Mouse (Mus musculus) megakaryocyte progenitor cell, adult 5-6 weeks (primary cell): ENCODE data around the gene Cemip2. TPM values are rescaled to one million over a fixed set of nuclear protein-coding genes. Genes with fewer than 3 reads are reported as not detected.

Experiments
- ATAC-seq: replicated peaks from 2 replicates; pipeline ENCODE4 v1.8.0; 2016; ENCODE audit warnings: mild to moderate bottlenecking, moderate TSS enrichment, inconsistent platforms; ENCODE audit not compliant: poor library complexity
- total RNA-seq, 2 experiments: library from RNA; stranded (forward) in 1 of 2; stranded (reverse) in 1 of 2; fragments of 157-497, 149-512 nt in 1 of 2; fragments of 200-1000 nt in 1 of 2; gene quantifications; 2 replicates each; pipeline versions ENCODE4 v1.2.3 to v1.2.4; 2015 to 2017

Cemip2 gene
- total RNA-seq, 2 experiments from 2014 or later, result 11.8 to 21.6 TPM

GRCm38 (mm10) chr19:21810135-21810534, 32.0 kb downstream of the Cemip2 start:
- ATAC-seq, result no peak

GRCm38 (mm10) chr19:21813560-21813959, 35.4 kb downstream of the Cemip2 start:
- ATAC-seq, result no peak

DNA sequence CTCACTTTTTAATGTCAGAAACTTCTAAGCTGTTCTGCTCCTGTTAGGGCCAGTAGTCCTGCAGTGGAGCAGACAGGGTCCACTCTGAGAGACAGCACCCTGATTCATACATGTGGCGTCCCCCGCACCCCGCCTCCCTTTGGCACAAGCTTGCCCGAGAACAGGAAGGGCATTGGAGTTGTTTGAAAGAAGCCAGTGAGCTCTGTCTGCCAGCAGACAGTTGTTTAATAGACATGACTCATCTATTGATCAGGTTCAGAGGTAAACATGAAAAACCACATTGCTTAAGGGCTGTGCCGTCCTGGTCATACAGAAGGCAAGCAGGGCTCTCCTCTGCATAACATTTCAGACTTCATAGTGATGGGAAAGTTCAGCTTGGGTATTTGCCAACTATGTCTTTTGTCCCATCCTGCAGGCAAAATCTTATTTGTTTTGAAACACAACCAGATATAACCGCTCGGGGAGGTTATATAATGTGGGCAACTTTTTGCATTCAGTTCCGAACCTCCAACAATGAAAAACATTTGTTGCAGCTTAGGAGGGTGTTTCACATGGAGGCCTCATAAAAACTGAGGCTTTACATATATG, 36.4 kb downstream of the Cemip2 start:
- ATAC-seq, result no peak

DNA sequence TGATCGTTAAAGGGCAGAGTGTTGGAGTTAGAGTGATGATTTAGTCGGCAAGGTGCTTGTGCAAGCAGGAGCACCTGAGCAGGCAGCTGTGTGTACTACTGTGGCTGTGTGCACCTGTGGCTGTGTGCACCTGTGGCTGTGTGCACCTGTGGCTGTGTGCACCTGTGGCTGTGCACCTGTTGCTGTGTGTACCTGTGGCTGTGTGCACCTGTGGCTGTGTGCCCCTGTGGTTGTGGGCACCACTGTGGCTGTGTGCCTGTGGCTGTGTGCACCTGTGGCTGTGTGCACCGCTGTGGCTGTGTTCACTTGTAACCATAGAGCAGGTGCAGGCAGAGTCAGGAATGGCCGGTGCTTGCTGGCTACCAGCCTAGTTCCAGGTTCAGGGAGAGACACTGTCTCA, 38.1 kb downstream of the Cemip2 start:
- ATAC-seq, result no peak

- ATAC-seq, result peak; percentile 83
Observed at GRCm38 (mm10) chr19:21818021-21818725, 40.0 kb downstream of the Cemip2 start.

- ATAC-seq, result no peak
Observed at GRCm38 (mm10) chr19:21819585-21819984, 41.4 kb downstream of the Cemip2 start.

GRCm38 (mm10) chr19:21820126-21820525, 42.0 kb downstream of the Cemip2 start:
- no peak for ATAC-seq

DNA sequence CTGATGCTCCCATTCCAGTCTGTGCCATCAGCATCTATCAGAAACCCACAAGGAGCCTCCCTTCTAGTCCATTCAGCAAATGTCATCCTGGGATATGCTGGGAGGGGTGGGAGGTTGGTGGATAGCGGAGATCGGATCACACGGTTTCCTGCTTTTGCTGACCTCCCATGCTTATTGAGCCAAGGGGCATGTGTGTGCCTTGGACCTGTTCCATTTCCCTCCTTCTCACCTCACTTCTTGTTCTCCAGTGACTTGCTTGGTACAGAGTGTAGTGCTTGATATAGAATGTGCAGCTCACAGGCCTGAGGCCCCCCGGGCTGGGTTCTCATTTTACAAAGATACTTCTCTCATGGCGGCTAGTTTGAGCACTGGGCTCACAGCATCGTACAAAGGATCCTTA, 43.7 kb downstream of the Cemip2 start:
- no peak for ATAC-seq

GRCm38 (mm10) chr19:21824146-21824545, 46.0 kb downstream of the Cemip2 start:
- ATAC-seq, result no peak

DNA sequence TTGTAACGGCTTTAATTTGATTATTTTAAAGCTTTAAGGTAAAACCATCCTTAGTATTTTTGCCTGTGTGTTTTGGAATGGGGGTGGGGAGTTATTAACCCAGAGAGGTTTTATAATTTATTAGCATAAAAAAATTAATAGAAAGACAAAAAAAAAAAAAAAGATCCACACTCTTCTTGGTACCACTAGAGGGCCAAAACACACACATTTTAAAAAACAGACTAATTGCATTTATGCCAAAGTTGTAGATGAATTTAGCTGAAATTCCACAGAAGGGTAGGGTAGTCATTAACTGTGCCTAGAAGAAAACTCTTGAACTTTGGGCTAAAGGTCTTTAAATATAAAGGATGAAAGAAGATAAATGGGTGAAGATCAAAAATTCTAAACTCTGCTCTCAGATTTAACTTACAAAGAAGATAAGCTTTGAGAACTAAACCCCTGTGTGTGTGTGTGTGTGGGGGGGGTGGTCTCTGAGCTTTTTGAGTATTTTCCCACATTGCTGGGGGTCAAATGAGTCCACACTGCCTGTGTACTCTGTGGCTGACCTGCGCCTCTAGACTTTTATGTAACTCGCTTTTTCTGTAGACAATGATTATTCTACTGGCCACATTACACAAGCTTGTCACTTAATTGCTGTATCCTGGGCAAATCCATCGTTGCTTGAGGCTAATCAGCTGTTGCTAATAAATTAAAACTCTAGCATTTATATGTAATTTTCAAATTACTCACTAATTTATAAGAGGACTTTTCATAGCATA, 47.2 kb downstream of the Cemip2 start:
- no peak for ATAC-seq

DNA sequence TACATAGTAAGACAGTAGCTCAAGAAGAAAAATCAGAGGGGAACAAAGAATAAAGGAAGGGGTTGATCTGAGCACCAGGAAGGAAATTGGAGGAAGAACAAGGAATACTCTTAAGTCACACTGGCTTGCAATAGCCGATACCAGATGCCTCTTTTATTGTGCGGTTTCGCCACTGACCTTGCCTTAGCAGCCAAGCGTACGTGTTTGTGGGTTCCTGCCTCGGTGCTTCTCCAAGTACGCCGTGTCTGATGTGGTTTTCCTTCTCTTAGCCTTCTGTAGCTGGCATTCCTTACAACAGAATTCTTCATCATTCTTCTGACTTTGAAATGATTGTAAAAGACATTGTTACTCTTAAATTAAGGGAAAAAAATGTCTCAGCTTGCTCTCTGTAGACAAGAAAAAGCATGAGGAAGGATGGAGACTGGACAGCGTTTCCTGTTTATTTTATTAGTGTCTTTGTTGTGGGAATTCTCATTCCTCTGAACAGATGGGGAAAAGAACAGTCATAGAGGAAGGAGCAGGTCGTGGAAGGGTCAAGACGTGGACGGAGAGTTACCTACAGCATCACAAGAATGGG, 55.4 kb downstream of the Cemip2 start:
- no peak for ATAC-seq

- no peak for ATAC-seq
Observed at GRCm38 (mm10) chr19:21834952-21835351, 56.8 kb downstream of the Cemip2 start.

DNA sequence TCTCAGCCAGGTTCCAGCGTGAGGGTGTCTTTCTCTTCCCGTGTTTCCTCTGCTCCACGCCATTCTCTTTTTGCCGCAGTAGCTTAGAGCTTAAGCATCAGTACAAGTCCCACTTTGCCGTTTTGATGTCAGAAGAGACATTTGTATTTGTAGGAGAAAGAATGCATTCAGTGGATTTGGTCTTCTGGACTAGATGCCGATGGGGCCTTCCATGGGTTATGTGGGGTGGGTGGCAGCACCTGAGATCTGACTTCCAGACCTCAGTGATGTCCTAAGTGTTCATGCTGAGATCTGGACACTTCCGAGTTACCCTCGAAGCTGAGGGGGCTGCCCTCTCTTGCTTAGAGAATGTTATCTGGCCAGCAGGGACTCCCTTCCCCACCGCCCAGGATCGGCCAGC, 72.6 kb downstream of the Cemip2 start:
- no peak for ATAC-seq

DNA sequence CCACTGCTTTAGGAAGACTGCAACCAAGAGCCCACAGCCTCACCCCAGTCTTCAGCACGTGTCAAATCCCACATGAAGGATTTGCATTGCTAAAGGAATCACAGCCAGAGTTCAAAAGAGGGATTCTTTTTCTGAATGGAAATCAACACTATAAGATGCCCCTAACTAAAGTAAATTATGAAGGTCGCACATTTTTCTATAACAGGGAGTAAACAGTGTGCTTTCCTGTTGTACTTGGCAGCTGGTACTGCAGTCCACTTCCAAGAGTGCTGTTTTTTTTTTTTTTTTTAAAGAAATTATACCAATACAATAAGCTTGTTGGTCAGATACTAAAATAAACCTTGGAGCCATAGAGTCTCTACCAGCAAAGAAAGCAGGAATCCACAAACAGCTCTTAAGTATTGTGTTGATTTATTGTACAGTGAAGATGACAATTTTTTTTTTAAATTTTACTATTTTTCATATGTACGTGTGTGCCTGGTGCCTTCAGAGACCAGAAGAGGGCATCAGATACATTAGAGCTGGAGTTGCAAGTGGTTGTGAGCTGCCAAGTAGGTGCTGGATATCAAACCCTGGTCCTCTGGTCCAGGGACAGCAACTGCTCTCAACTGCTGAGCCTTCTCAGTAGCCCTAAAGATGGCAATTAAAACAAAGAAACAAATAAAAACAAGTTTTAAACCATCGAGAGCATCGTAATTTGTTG, 76.5 kb downstream of the Cemip2 start:
- no peak for ATAC-seq

- ATAC-seq, result no peak
Observed at GRCm38 (mm10) chr19:21855421-21856128, 77.4 kb downstream of the Cemip2 start.

DNA sequence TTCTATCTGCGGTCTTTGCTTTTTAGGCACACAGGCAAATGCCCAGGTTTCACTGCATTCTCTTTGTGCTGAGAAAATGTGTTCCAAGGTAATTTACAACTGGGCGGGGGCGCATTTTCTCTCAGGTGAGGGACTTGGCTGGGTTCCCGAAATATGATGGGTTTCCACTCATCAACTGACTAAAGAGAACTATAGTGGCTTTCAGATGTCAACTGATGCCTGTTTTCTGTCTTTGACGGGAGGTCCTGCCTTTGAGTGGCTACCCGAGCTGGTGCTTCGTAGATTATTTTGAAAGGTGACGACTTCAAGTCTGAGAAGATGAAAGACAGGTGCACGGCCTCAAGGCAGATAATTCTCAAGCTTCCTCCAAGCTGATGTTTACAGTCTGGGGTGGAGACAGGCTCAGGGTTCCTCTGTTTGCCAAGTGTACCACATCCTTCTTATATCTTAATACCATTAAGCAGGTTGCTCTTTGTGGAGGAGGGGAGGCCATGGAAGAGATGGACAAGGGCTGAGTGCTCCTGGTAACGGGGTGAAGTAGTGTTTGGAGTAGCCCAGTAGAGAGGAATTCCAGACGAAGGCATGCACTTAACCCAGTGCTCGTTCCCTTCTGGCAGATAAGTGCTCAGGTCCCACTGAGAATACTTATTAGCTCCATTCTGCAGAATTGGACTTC, 80.8 kb downstream of the Cemip2 start:
- ATAC-seq, result no peak

- peak; percentile 51 for ATAC-seq
Observed at GRCm38 (mm10) chr19:21860132-21860531, 82.0 kb downstream of the Cemip2 start.

DNA sequence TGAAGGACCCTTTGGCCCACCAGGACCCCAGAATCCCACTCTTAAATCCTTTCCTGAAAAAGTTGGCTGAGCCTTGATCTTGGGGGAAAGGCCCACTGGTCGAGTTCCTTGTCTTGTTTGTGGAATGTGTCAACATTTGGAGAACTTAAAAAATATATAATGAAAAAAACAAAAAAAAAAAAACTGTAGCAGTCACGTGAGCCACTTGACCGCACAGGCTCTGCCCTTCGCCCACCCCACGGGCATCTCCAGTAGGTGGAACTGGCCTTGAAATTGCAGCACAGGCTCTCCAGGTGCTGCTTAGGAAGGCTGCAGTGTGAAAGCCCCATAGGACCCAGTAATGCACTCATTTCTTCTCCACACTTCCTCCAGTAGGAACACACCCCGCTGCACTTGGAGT, 82.8 kb downstream of the Cemip2 start:
- ATAC-seq, result no peak

DNA sequence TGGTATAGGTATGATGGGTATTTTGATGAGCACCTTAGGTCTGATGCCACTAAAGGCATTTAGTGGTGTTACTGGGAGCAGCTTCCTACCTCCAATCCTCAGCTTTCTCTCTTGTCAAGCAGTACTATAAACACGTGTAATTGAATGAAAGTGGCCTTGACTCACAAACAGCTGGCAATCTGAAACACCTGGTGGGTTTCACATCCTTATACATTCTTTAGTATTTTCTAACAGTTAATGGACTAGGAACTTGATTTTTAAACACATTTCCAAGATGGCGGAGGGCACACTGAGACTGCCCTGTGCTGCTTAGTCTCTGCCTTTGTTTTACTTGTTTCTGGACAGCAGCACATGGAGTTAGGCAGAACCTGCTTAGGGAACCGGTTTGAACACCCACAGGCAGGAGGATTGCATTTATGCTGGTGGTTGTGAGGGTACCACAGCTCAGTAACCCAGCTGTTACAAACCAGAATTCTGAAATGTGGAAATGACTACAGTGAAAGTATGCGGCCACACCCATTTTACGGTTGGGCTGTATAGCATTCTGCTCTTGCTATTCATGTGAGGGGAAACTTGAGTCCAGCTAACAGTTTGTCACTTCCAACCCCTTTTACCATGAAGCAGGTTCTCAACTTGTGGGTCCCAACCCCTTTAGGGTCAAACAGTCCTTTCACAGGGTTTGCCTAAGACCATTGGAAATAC, 84.3 kb downstream of the Cemip2 start:
- peak; percentile 76 for ATAC-seq
